Mouse (Mus musculus) left cerebral cortex, postnatal 25 days (tissue): Measurements from ENCODE around the gene Grm4. TPM values are rescaled to one million over a fixed set of nuclear protein-coding genes. Genes with fewer than 3 reads are reported as not detected.
"Not testable (repeated sequence)": the region's sequence is repeated elsewhere in the genome, so short reads cannot be mapped to it uniquely, and the experiment has no call there.

Source experiments
- DNase-seq, 2 experiments: peaks; one replicate each; pipeline ENCODE4 v3.0.0; 2022; ENCODE audit warnings: low spot score in 2 of 2, mixed read lengths in 1 of 2
- intact Hi-C: fragments of 180-260 bp; cut with DNase I; formaldehyde crosslinking; loops from one replicate; pipeline ENCODE4 v1.15.1; 2025
- total RNA-seq, 2 experiments: library from RNA; stranded (reverse); gene quantifications; 2 replicates each; pipeline ENCODE4 v1.2.3; 2021

Gene Grm4
- total RNA-seq, 2 experiments from 2014 or later = 21.1 to 30.4 TPM

- intact Hi-C loops = no loop called here
- DNase-seq = no peak
Measured at GRCm38 (mm10) chr17:27382916-27383315, 138.3 kb downstream of the Grm4 start.

- intact Hi-C loops, DNase-seq: not testable (repeated sequence)
Measured at GRCm38 (mm10) chr17:27380911-27381459, 140.2 kb downstream of the Grm4 start.

DNA sequence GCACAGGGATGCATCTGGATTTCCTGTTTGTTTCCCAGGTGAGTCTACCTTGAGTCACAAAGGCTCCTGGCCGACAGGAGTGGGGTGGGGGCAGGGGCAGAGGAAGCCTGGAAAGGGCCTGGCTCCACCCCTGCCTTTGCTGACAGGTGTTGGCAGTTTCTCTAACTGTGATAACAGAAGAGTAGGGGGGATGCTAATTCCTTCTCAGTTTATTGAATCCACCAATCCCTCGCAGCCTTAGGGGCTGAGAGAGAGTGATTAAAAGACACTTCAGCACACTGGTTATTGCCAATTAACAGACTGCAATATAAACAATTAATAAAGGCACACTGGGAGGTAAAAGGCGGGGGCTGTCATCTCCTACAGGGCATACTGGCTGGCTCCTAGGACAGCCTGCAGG, 142.2 kb downstream of the Grm4 start:
- intact Hi-C loops = no loop called here
- no peak for DNase-seq

DNA sequence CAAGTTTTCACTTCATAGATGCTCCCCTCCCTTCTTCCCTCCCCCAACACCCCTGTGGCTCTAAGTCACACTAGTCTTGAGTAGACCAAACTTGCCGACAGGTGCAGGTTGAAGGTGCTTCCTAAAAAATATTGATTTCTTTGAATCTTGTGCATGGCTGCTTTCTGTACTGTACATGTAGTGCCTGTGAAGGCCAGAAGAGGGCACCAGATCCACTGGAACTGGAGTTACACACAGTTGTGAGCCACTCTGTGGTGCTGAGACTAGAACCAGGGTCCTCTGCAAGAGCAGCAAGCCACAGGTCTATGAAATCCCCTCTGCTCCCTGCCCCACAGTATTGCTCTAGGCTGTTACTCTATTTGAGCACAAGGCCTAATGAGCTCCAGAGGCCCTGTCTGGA, 144.1 kb downstream of the Grm4 start:
- intact Hi-C loops = no loop called here
- no peak for DNase-seq

DNA sequence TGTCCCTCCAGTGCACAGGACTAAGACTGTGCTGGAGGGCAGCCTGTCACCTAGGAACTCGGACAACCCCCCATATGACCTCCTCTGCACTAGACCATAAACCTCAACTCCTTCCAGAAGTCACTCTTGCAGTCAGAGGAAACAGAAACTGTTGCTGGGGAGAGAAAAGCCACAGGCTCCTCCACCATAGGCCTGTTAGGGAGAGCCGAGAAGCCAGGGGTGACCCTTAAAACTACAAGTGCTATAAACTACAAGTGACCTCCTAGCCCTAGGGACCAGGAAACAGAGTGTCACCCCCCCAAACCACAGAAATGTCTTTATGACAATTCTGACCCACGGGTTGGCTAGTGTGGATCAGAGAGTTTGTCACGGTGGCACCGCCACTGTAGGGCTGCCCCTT, 145.7 kb downstream of the Grm4 start:
- intact Hi-C loops = no loop called here
- no peak for DNase-seq

Other genes with a start within 250 kb of the Grm4 start
- 10 to 100 TPM; 47.6 to 52.8 TPM for gene Hmga1, start 35.1 kb upstream of the Grm4 start, total RNA-seq
- gene AI413582, start 44.4 kb upstream of the Grm4 start, total RNA-seq = 10 to 100 TPM; 92.9 to 97.4 TPM
- 100 to 1,000 TPM; 573 to 611 TPM for gene Nudt3, start 102.1 kb upstream of the Grm4 start, total RNA-seq
- gene RPS10-NUDT3, start 113.8 kb upstream of the Grm4 start, total RNA-seq = 1 to 10 TPM in 1 of 2 experiments, not detected in 1; 2.1 TPM
- gene Rps10, start 115.3 kb upstream of the Grm4 start, total RNA-seq = 100 to 1,000 TPM; 430 to 432 TPM
- gene Pacsin1, start 134.1 kb upstream of the Grm4 start, total RNA-seq = 100 to 1,000 TPM; 428 to 433 TPM
- under 1 TPM in 1 of 2 experiments, not detected in 1; 0.21 TPM for gene Spdef, start 207.6 kb upstream of the Grm4 start, total RNA-seq